Mouse (Mus musculus): ENCODE results near the gene Inf2. TPM values are rescaled to one million over a fixed set of nuclear protein-coding genes. Genes with fewer than 3 reads are reported as not detected.

Inf2 gene
- polyA plus RNA-seq, 1 experiment from 2014 or later, result 1.3 TPM

DNA sequence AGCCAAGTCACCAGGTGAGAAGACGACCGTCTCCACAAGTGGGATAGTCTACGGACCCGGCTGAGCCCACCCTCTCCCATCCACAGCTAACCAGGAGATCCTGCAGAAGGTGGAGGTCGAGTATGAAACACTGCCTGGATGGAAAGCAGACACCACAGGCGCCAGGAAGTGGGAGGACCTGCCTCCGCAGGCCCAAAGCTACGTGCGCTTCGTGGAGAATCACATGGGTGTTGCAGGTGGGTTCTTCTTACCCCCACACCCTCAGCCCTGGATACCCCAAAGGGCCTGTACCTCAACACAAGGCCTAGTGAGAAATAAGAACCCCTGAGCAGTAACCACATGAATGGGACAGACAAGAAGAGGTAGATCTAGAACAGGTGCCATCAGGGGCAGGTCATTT lies 50.9 kb downstream of the Inf2 start:
- H3K9me3 ChIP-seq, result no peaks in the 10 kb centered on the region
- H3K27ac ChIP-seq, result no peak overlapping the region
- no peak overlapping the region for H3K4me3 ChIP-seq
- WGBS, result 88% methylated on average over 10 of the region's 10 CpGs
- H3K36me3 ChIP-seq (replicated peaks), result no peaks in the 10 kb centered on the region
- H3K4me1 ChIP-seq, result peaks cover 9% of the 10 kb centered on the region; the same call in 1 of the 2 replicates
- peaks cover 7% of the 10 kb centered on the region; the same call in 1 of the 2 replicates for H3K27me3 ChIP-seq (ENCODE audit: poor library complexity, severe bottlenecking)
- DNase-seq (ENCODE audit: extremely low spot score, low spot score), result no peak

DNA sequence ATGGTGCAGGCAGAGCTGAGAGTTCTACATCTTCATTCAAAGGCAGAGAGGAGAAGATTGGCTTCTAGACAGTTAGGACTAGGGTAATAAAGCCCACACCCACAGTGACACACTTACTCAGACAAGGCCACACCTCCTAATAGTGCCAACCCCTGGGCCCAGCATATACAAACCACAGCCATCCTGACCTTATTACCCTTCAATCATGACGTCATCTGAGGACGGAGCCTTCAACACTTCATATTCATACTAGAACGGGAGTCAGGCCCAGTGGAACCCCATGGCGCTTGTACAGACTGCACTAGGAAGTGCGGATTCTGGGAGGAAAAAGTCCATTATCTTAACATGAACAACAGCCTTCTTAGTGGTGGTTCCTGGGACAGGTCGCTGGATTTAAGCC lies 54.5 kb downstream of the Inf2 start:
- Histone ChIP-seq H3K27me3 (ENCODE audit: poor library complexity, severe bottlenecking) (peaks cover 7% of the 10 kb centered on the region; the same call in 1 of the 2 replicates), H3K4me1 (peaks cover 35% of the 10 kb centered on the region), H3K36me3 (replicated peaks) (peaks cover 17% of the 10 kb centered on the region), H3K9me3 (no peaks in the 10 kb centered on the region), H3K4me3 (no peak overlapping the region), H3K27ac (no peak overlapping the region)
- no peak for DNase-seq (ENCODE audit: extremely low spot score, low spot score)
- WGBS, result 93% methylated on average over 6 of the region's 6 CpGs

DNA sequence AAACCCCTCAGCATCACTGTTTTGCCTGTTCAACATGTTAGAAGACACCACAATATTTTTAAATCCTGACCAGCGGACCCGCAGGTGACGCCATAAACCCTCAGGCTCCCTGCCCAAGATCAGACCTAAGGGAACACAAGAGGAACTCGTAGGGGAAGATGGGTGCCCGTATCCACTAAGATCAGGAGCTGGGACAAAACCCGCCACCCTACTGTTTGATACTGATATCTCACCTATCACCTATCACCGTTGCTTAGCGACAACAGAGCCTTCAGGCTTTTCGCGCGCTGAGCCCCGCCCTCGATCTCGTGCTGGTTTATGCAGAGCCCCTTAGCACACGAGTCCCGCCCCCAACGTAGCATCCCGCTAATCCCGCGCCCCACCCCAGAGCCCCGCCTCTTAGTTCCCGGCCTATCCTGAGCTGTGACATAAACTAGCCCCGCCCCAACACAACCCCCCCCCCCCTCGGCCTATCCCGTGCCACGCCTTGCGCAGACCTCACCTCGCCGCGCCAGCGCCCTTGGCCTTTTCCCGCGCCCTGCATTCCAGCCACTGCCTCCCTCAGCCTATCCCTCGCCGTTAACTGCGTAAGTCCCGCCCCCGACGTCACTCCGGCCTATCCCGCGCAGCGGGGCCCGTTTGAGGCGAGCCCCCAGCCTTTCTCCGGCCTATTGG lies 55.7 kb downstream of the Inf2 start, which contains the start of gene Siva1:
Siva1 (plus strand) TSS at position 500 of the 675 bp plus-strand sequence.
- H3K36me3 ChIP-seq (replicated peaks), result peaks cover 29% of the 10 kb centered on the region
- peak; percentile 100 for DNase-seq (ENCODE audit: extremely low spot score, low spot score)
- H3K4me3 ChIP-seq, result peak within 1 kb of the TSS; percentile 73
- H3K9me3 ChIP-seq, result no peaks in the 10 kb centered on the region
- H3K4me1 ChIP-seq, result peaks cover 35% of the 10 kb centered on the region
- peaks cover 7% of the 10 kb centered on the region; the same call in 1 of the 2 replicates for H3K27me3 ChIP-seq (ENCODE audit: poor library complexity, severe bottlenecking)
- peak within 1 kb of the TSS; percentile 94 for H3K27ac ChIP-seq
- 2% methylated on average over 45 of the region's 46 CpGs for WGBS

DNA sequence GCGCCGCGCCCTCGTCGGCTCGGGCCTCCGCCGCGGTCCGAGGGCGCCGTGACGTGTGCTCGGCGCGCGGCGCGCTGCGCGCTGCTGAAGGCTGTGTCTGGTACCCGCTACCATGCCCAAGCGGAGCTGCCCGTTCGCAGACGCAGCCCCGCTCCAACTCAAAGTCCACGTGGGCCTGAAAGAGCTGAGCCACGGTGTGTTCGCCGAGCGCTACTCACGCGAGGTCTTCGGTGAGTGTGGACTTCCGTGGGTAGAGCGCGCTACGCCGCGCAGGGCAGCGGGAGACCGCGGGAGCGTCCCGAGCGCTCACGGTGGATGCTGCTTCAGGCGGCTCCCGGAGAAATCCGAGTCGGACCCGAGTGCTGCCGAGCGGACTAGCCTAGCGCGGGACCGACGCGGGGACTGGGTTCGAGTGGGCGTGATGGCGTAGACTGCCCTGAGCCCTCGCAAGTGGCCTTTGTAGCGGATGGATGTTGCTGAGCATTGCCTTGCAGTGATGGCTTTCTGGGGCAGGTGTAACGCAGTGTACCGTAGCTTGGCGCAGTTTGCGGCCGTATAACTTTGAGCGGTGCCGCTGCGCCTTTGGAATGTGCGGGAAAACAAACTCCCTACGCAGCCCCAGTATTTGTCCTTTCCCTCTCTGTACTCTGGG lies 56.4 kb downstream of the Inf2 start:
- Histone ChIP-seq H3K4me1 (peaks cover 35% of the 10 kb centered on the region), H3K27me3 (ENCODE audit: poor library complexity, severe bottlenecking) (peaks cover 7% of the 10 kb centered on the region; the same call in 1 of the 2 replicates), H3K36me3 (replicated peaks) (peaks cover 35% of the 10 kb centered on the region), H3K9me3 (no peaks in the 10 kb centered on the region), H3K4me3 (peak overlapping the region; percentile 73), H3K27ac (peak overlapping the region; percentile 94)
- WGBS, result under 1% methylated on average over 75 of the region's 75 CpGs
- no peak for DNase-seq (ENCODE audit: extremely low spot score, low spot score)

DNA sequence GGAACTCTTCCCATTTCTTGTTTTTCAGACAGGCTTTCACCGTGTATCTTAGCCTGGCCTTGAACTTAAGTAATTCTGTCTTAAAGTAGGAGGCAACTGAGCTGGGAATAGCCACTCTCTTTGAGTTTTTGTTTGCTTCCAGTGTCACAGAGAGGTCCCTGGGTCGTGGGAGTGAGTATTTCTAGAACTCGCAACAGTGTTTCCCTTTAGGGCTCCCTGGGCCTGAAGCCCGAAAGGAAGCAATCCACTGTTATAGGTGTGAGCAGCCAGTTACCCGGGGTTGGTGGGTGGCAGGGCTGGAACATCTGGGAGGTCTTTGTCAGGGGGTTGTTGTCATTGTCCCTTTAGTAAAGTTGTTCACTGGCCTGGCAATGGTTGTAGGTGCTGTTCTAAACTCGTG lies 57.6 kb downstream of the Inf2 start:
- H3K9me3 ChIP-seq, result no peaks in the 10 kb centered on the region
- H3K36me3 ChIP-seq (replicated peaks), result peaks cover 47% of the 10 kb centered on the region
- H3K4me3 ChIP-seq, result peak overlapping the region; percentile 73
- WGBS, result 69% methylated on average over 6 of the region's 6 CpGs
- DNase-seq (ENCODE audit: extremely low spot score, low spot score), result no peak
- H3K4me1 ChIP-seq, result peaks cover 35% of the 10 kb centered on the region
- peaks cover 7% of the 10 kb centered on the region; the same call in 1 of the 2 replicates for H3K27me3 ChIP-seq (ENCODE audit: poor library complexity, severe bottlenecking)
- H3K27ac ChIP-seq, result no peak overlapping the region

DNA sequence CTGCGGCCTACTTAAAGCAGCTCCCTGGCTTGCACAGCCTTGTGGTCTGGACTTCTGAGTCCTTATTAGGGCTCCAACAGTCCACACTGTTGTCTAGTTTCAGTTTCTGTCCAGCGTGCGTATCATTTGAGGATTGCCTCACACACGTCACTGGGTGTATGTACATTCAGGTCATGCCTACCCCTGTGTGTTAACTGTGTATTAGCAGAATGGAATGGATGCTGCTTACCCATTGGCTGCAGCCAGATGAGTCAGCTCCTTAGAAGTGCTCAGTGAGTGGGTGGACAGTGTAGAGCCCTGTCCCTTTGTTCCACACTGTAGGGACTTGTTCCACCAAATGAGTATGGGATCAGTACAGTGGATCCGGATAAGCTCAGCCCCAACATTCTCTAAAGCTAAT lies 59.5 kb downstream of the Inf2 start:
- peaks cover 6% of the 10 kb centered on the region; the same call in 1 of the 2 replicates for H3K27me3 ChIP-seq (ENCODE audit: poor library complexity, severe bottlenecking)
- DNase-seq (ENCODE audit: extremely low spot score, low spot score), result no peak
- no peak overlapping the region for H3K4me3 ChIP-seq
- H3K4me1 ChIP-seq, result peaks cover 35% of the 10 kb centered on the region
- WGBS, result 94% methylated on average over 5 of the region's 5 CpGs
- peaks cover 66% of the 10 kb centered on the region for H3K36me3 ChIP-seq (replicated peaks)
- no peaks in the 10 kb centered on the region for H3K9me3 ChIP-seq
- no peak overlapping the region for H3K27ac ChIP-seq

DNA sequence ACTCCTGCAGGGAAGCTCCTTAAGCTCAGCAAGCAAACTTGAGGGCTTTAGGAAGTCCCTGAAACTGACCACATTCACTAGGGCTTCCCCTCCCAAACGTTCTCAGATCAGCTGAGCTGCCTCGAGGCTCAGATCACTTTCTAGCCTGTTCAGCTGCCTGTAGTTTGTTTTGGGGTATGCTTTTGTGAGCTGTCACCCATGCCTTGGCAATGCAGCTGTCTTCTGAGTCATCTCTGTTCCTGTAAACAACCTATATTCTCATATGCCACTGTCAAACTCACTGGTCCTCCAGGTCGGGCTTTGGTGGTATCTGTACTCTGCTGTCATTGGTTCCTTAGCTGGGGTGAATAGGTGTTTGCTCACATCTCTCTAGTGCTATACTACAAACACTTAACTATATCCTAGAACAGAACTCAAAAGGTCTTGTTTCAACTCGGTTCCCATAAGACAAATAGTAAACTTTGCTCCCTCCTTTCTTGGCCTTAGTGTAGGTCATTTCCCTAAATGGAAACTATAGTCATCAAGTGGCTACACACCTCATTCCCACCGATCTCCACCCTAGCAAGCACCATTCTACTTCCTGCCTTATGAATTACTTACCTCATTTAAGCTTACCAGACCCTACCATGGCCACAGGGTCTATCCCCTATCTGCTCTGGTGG lies 63.3 kb downstream of the Inf2 start:
- Histone ChIP-seq H3K9me3 (no peaks in the 10 kb centered on the region), H3K27ac (no peak overlapping the region), H3K27me3 (ENCODE audit: poor library complexity, severe bottlenecking) (no peaks in the 10 kb centered on the region), H3K4me1 (peaks cover 12% of the 10 kb centered on the region), H3K36me3 (replicated peaks) (peaks cover 100% of the 10 kb centered on the region), H3K4me3 (no peak overlapping the region)
- no peak for DNase-seq (ENCODE audit: extremely low spot score, low spot score)
- 81% methylated on average over 5 of the region's 5 CpGs for WGBS

DNA sequence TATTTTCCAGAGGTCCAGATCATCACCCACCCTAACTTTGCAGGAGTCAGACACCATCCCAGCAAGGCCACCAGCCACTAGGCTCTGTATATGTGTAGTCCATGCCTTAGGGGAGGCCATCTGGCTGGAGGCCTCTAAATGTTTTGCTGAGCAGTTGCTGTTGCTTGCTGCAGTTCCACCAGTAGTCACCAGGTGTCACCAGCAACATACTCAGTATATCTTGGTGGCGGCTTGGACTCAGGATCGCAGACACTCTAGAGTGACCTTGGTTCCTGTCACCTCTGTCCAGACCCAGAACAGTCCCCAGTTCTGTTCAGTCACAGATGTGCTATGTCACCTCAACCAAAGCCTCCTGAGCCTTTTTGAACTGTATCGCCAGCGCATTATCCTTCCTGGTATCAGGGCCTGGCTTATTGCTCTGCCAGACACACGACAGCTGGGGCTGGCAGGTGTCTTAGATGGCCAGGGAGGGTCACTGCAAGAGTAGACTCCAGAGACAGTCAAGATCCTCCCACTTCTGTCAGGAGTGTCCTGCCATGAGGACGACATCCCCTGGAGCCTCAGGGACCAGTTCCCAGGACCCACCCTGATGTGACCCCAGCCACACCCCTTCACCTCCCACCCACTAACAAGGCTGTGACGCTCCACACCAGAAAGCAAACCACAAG lies 64.7 kb downstream of the Inf2 start:
- DNase-seq (ENCODE audit: extremely low spot score, low spot score), result peak; percentile 76
- no peaks in the 10 kb centered on the region for H3K27me3 ChIP-seq (ENCODE audit: poor library complexity, severe bottlenecking)
- H3K4me1 ChIP-seq, result peaks cover 9% of the 10 kb centered on the region; the same call in 1 of the 2 replicates
- H3K36me3 ChIP-seq (replicated peaks), result peaks cover 100% of the 10 kb centered on the region
- no peak overlapping the region for H3K27ac ChIP-seq
- H3K4me3 ChIP-seq, result no peak overlapping the region
- H3K9me3 ChIP-seq, result no peaks in the 10 kb centered on the region
- 71% methylated on average over 7 of the region's 7 CpGs for WGBS

DNA sequence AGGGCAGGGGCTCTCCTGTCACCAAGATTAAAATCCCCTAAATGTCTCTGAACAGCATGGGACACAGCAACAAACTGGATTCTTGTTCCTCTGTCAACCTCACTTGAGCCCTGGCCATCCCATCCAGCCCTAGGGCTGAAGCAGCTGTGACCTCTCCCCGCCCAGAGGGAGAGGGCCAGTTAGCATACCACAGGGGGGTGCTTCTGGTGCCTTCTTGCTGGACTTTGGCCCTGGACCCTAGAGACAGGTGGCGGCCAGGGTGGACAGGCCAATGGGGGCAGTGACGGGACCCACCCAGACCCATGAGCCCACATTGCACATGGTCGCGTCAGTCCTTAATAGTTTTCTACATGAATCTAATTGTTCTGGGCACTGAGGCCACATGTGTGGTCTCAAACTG lies 65.5 kb downstream of the Inf2 start:
- Histone ChIP-seq H3K27me3 (ENCODE audit: poor library complexity, severe bottlenecking) (no peaks in the 10 kb centered on the region), H3K36me3 (replicated peaks) (peaks cover 100% of the 10 kb centered on the region), H3K4me3 (no peak overlapping the region), H3K27ac (no peak overlapping the region), H3K4me1 (peaks cover 9% of the 10 kb centered on the region; the same call in 1 of the 2 replicates), H3K9me3 (no peaks in the 10 kb centered on the region)
- WGBS, result 91% methylated on average over 5 of the region's 5 CpGs
- DNase-seq (ENCODE audit: extremely low spot score, low spot score), result no peak

DNA sequence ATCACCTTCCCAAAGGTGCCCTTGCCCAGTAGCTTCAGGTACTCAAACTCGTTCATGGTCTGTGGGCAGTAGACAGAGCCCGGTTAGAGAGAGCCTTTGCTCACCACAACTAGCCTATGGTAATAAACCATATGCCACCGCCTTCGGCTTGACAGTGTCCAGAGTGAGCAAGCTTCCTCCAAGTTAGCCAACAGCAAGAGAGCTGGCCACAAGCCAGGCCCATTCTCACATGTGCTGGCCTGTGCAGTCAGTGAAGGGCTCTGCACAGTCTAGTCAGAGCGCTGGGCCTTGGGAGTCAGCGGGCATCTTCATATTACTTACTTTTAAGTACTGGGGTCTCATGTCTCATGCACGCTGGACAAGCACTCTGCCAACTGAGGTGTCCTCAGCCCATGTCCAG lies 70.0 kb downstream of the Inf2 start:
- Histone ChIP-seq H3K27me3 (ENCODE audit: poor library complexity, severe bottlenecking) (no peaks in the 10 kb centered on the region), H3K36me3 (replicated peaks) (peaks cover 100% of the 10 kb centered on the region), H3K27ac (no peak overlapping the region), H3K9me3 (no peaks in the 10 kb centered on the region), H3K4me1 (peaks cover 45% of the 10 kb centered on the region), H3K4me3 (no peak overlapping the region)
- DNase-seq (ENCODE audit: extremely low spot score, low spot score), result no peak
- 94% methylated on average over 7 of the region's 7 CpGs for WGBS

DNA sequence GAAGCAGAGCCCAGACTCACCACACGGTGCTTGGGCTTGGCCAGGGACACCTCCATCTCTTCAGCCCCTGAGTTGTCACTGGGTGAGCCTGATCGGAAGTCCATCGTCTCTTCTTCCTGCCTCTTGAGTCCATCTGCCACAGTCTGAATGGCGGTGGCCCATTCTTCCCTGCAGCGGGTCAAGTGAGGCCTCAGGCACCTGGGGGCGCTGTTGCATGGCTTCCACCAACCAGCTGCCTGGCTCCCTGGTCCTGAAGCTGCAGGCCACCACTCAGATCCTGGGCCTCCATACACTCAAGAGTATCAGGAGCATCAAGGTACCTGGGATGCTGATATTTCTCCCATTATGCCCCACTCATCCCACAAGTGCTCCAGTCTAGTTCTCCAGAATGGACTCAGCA lies 70.5 kb downstream of the Inf2 start:
- Histone ChIP-seq H3K36me3 (replicated peaks) (peaks cover 100% of the 10 kb centered on the region), H3K9me3 (no peaks in the 10 kb centered on the region), H3K4me1 (peaks cover 48% of the 10 kb centered on the region), H3K27ac (no peak overlapping the region), H3K27me3 (ENCODE audit: poor library complexity, severe bottlenecking) (no peaks in the 10 kb centered on the region), H3K4me3 (no peak overlapping the region)
- WGBS, result 87% methylated on average over 6 of the region's 6 CpGs
- no peak for DNase-seq (ENCODE audit: extremely low spot score, low spot score)

DNA sequence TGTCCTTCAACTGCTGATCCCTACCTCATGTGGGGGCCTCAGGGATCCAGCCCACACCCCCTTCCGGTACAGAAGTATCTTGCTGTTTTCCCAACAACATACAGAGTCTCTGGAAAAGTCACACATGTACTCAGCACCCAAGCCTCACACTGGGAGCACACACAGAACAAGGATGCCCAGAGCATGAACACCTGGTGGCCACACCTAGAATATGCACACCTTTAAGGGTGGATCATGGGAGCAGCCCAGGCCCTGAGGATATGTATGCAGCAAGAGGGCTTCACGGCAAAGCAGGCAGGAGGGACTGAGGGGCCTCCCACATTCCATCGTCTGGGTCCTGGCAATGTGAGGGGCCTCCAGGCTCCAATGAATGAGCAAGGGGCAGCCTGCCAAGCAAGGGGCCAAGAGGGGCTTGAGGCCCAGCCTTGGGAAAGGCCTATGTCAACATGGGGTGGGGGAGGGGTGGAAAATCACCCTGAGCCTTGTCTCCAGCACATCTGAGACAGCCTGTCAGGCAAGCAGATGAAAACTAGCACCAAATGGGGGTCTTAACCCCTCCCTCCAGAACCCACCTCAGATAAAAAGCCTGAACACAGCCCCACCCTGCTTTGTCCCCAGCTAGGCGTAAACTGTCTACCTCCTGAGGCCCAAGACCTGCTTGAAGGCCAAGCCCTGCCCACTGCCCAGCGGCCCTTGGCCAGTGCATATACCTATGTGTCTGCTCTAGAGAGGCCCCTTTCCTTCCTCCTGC lies 72.2 kb downstream of the Inf2 start:
- Histone ChIP-seq H3K9me3 (no peaks in the 10 kb centered on the region), H3K36me3 (replicated peaks) (peaks cover 100% of the 10 kb centered on the region), H3K4me1 (peaks cover 57% of the 10 kb centered on the region), H3K27me3 (ENCODE audit: poor library complexity, severe bottlenecking) (no peaks in the 10 kb centered on the region), H3K27ac (peak overlapping the region; percentile 87), H3K4me3 (peak overlapping the region; percentile 30)
- peak; percentile 56 for DNase-seq (ENCODE audit: extremely low spot score, low spot score)
- 60% methylated on average over 5 of the region's 5 CpGs for WGBS

Data from forebrain, embryonic 10.5 days (tissue).